Mouse (Mus musculus) C3H10T1/2 (cell line): Measurements from ENCODE around the gene Ctcf. TPM values are rescaled to one million over a fixed set of nuclear protein-coding genes. Genes with fewer than 3 reads are reported as not detected.

Experiments used
- polyA plus RNA-seq, 2 experiments: library from polyadenylated mRNA; unstranded; fragments of >200 nt; fragmentation: generic; extraction: Trizol; gene quantifications; one replicate each; pipeline ENCODE4 v1.2.1; 2012; ENCODE audit warnings: missing spikeins in 2 of 2

Gene Ctcf
- polyA plus RNA-seq, result 10 to 100 TPM in 1 of 2 experiments, 1 to 10 TPM in 1; 3.6 to 24.4 TPM

DNA sequence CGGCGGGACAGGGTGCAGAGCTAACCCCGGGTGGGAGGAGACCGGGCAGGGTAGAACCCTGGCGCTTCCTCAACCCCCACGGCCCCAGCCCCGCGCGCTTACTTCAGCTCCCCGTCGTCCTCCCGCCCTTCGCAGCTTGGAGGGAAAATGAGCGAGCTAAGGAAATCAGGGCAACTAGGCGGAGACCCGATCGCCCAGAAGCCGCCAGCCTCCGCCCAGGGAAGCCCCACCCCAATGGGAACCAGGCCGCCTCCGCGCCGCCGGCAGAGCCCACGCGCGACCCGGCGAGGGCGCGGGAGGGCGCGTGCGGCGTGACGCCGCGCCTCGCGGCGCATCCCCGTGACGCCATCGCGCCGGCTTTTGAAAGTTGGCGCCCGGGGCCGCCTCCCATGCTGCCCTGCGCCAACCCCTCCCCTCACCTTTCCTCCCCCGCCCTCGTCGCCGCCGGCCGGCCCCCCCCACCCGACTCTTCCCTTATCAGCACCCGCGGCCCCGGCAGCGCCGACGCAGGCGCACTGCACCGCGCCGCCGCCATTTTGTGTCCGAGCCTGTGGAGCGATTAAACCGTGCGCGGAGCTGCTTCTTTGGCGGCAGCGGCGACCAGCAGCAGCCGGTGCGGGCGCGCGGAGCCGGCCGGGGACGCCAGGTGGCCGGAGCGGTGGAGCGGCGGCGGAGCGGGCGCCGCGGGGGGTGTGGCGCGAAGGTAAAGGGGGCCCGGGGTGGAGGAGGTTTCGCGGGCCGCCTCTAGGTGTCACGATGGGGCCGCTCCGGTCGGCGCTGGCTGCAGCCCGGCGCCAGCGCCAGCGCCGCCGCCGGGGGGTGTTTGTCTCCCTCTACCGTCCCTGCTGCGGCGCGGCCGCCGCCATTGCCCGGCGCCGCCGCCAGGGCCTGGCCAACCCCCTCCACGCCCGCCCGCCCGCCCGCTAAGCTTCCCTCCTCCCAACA, at the start of gene Ctcf:
Gene Ctcf, plus strand, starts transcription at position 551 of the 945 bp plus-strand sequence.

DNA sequence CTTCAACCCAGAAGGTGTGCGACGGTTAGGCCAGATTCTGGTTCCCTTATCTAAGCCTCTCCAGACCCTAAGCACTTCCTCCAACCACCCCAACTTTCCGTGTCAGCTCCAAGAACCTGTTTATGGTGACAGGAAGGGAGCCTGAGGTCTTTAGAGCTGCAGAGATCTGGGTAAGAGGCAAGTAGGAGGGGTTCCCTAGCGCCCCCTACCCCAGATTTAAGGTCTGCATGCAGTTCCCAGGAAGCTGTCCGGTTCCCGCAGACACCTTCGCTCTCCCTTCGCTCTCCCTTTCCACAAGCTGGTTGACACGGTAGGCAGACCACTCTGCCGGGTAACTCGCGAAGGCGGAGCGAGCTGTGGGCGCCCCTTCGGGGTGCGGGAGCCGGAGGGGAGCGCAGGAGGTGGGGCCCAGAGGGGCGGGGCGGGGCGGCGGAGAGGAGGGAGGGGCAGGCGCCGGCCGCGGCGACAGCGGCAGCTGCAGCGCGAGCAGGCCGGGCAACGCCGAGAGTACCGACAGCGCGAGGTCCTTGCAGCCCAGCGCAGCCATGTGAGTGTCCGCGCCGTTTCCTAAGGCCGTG, 31.5 kb upstream of the Ctcf start, which contains the start of gene Ripor1:
Gene Ripor1, plus strand, starts transcription at position 452 of the 578 bp plus-strand sequence.

DNA sequence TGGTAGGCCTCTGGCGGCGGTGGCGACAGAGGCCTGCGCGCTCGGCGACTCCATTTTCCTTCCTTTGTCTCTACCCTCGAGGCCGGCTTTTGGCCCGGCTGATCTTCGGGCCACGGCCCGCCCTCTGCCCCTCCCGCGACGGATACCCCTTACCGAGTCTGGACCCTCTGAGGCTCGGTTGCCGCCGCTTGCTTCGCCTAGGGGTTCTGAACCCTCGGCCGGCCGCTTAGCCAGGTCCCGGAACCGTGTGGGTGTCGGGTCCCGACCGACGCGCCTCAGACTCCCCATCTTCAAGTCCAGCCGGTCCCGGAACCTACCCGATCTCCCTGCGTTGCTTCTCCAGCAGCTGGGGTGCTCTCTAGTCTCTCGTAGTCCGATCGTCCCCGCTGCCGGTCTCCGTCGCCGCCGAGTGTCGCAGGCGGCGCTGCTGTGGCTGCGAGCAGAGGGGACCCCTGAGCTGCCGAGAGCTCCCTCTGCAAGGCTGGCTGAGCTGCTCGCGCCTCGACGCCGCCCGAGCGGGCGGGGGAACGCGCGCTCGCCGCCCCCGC, 669 bp downstream of the Ctcf start, which contains the start of gene Agrp:
Gene Agrp, minus strand, starts transcription at position 431 of the 548 bp plus-strand sequence.

DNA sequence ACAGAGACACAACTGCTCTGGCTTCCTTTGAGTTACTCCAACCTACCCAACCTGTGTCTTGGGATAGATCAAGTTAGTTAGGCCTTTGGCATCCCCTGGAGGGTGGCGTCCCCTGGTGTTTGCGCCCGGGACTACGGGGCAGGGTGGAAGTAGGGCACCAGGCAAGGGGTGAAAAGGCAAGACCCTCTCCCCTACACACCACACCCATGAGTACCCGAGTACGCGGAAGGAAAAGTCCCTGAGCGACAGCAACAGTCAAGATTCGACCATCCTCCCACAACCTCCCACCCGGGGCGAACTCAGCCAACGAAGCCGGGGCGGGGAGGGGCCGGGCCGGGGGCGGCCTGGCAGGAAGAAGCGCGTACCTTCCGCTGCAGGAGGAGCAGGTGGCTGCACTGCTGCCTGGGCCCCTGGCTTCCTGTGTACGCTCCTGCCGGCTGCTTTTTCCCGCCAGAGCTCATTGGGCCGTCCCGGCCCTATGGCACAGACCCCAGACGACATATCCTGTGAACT, 49.5 kb downstream of the Ctcf start, which contains the start of gene Carmil2:
Gene Carmil2, plus strand, starts transcription at position 479 of the 513 bp plus-strand sequence.

DNA sequence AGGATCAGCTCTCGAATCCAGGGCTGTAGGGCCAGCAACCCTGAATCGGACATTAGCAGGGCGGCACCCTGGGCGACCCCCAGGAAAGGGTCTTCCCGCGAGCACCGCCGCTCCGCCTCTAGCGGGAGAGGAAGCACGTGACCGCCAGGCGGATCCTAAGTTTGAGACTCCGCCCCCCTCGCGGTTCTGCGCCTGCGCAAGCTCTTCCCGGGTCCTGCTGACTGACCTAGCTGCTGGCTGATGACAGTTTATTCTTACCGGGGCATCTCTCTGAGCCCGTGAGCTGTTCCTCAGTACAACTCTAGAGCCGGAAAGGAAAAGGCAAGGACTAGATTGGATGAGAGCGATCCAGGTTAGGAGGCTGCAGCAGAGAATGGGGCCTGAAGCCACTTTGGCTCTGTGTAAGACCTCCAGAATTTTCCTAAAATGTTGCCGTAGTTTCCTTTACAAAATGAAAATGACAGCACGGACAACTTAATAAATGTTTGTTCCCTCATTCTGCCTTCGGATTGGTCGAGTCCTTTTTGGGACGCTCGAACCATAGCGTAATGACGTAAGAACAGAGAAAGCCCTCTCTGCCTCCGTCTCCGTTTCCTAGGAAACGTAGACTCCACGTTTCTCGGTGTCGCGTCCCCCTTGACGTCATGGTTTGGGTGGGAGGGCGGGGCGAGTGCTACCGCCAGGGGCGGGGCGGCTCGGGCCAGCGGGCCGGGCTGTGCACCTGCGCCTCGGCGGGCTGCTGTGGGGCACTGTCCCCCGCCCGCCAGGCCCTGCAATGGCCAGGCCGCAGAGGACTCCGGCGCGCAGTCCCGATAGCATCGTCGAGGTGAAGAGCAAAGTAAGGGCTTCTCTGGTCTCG, 64.8 kb downstream of the Ctcf start, which contains the start of the genes Acd and Pard6a:
Gene Acd, minus strand, starts transcription at position 137 of the 859 bp plus-strand sequence.
Gene Pard6a, plus strand, starts transcription at position 183 of the 859 bp plus-strand sequence.

DNA sequence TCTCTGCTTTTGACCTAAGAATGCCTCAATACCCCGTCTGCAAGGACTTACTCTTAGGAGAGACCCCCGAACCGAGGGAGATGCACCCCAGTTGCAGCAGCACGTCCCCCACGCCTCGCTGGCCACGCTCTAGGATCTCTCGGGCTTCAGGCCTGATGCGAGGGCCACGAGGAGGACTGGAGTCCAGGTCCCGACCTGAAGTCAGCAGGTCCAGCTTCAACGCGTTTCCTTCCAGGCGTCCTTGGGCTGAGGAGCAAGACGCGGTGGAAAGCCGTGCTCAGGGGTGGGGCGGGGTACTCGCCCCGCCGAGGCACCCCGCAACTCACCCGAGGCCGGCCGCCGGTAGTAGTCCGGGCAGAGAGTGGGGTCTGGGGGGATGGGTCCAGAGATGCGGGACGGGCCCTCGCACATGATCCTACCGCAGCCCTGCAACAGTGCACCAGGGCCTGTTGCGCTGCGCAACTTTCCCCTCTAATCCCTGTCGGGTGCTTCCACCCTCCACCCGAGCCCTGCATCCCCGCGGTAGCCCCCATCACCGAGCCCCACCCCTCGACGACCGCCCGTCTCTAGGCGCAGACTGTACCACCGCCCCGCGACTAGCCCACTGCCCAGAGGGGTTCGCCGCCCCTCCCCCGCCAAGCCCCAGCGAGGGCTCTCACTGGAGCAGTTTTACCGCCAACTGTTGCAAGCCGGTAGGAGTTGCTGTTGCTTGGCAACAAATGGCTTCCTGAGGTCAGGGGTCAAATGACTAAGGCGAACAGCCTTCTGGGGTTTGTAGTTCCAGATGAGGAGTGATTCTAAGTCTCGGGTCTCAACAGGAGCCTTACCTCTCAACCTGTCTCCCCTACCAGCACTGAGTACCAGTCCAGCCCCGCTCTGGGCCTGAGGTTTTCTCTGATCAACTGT, 71.4 kb downstream of the Ctcf start, which contains the start of the genes 4933405L10Rik and Enkd1:
Gene 4933405L10Rik, plus strand, starts transcription at position 158 of the 906 bp plus-strand sequence.
Gene Enkd1, minus strand, starts transcription at position 713 of the 906 bp plus-strand sequence.

Other genes with a start within 250 kb of the Ctcf start
- 1 to 10 TPM in 1 of 2 experiments, under 1 TPM in 1; 0.02 to 3.4 TPM for gene Kctd19, start 223.1 kb upstream of the Ctcf start, polyA plus RNA-seq
- gene Lrrc36, start 223.0 kb upstream of the Ctcf start, polyA plus RNA-seq, result under 1 TPM in 1 of 2 experiments, not detected in 1; 0.15 TPM
- 10 to 100 TPM in 1 of 2 experiments, under 1 TPM in 1; 0.66 to 23.9 TPM for gene Tppp3, start 165.0 kb upstream of the Ctcf start, polyA plus RNA-seq
- 10 to 100 TPM in 1 of 2 experiments, 1 to 10 TPM in 1; 8.9 to 50.5 TPM for gene Zdhhc1, start 139.7 kb upstream of the Ctcf start, polyA plus RNA-seq
- gene Hsd11b2, start 117.8 kb upstream of the Ctcf start, polyA plus RNA-seq, result under 1 TPM; 0.04 to 0.28 TPM
- gene Atp6v0d1, start 70.5 kb upstream of the Ctcf start, polyA plus RNA-seq, result 100 to 1,000 TPM in 1 of 2 experiments, 10 to 100 TPM in 1; 93.5 to 187 TPM
- gene Ripor1, start 31.3 kb upstream of the Ctcf start, polyA plus RNA-seq, result 10 to 100 TPM; 16.9 to 54.0 TPM
- gene Agrp, start 825 bp downstream of the Ctcf start, polyA plus RNA-seq, result under 1 TPM; 0.22 to 0.77 TPM
- gene Carmil2, start 49.7 kb downstream of the Ctcf start, polyA plus RNA-seq, result under 1 TPM; 0.21 to 0.61 TPM
- 10 to 100 TPM; 50.3 to 70.4 TPM for gene Acd, start 64.5 kb downstream of the Ctcf start, polyA plus RNA-seq
- 10 to 100 TPM; 15.2 to 30.5 TPM for gene Pard6a, start 64.6 kb downstream of the Ctcf start, polyA plus RNA-seq
- gene 4933405L10Rik, start 71.1 kb downstream of the Ctcf start, polyA plus RNA-seq, result under 1 TPM; 0.26 to 0.98 TPM
- gene Enkd1, start 71.6 kb downstream of the Ctcf start, polyA plus RNA-seq, result 10 to 100 TPM; 21.1 to 27.5 TPM
- gene Gfod2, start 122.1 kb downstream of the Ctcf start, polyA plus RNA-seq, result 10 to 100 TPM in 1 of 2 experiments, 1 to 10 TPM in 1; 4.3 to 12.5 TPM
- 10 to 100 TPM in 1 of 2 experiments, 1 to 10 TPM in 1; 2.2 to 14.2 TPM for gene Ranbp10, start 190.8 kb downstream of the Ctcf start, polyA plus RNA-seq
- gene Tsnaxip1, start 191.2 kb downstream of the Ctcf start, polyA plus RNA-seq, result under 1 TPM; 0.05 to 0.11 TPM
- 10 to 100 TPM; 26.0 to 44.2 TPM for gene Cenpt, start 216.7 kb downstream of the Ctcf start, polyA plus RNA-seq
- 10 to 100 TPM; 23.9 to 66.2 TPM for gene Thap11, start 218.6 kb downstream of the Ctcf start, polyA plus RNA-seq
- gene Nutf2, start 224.0 kb downstream of the Ctcf start, polyA plus RNA-seq, result 100 to 1,000 TPM; 122 to 135 TPM
- gene Edc4, start 244.3 kb downstream of the Ctcf start, polyA plus RNA-seq, result 10 to 100 TPM; 11.4 to 33.4 TPM